8 mouse cellular contexts compared by ENCODE assay signal in the genomic region with DNA sequence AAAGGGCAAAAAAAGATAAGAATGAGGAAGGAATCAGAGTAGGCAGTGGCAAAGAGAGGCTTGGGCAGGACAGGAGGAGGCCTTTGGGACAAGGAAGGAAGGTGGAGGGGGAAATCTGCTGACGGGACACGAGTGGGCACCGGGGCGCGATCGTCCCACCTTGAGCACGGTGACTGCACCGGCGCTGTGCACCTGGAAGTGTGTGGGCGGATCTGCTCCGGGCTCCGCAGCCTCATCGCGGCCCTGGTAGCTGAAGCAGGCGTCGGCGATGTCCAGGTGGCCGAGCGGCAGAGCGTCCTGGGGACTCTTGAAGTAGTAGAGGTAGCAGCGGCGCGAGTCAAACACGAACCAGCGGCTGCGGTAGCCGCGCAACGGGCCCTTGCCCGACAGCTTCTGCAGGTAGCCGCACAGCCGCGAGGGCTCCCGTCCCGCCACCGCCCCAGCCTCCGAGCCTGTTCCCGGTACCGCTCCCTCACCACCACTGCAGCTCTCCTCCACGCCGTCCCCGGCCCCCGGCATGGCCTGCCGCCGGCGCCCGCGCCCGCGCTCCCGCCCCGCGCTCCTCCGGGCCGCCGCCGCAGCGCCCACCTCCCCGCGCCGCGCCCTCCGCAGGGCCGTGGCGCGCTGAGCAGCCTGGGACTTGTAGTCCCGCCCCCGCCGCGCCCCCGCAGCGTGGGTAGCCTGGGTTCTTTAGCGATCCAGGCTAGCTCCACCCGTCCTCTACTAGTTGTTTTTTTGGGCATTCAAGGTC. TPM values are rescaled to one million over a fixed set of nuclear protein-coding genes. Genes with fewer than 3 reads are reported as not detected.
DNase-seq lines count a peak whose midpoint lies in the region; ATAC-seq and TF ChIP-seq lines count a peak whose summit lies in the region.

A gene (minus strand): TSS at position 612 of the 751 bp plus-strand sequence.

- H3K9me3 ChIP-seq in CH12.LX (replicated peaks; ENCODE audit: low read length) = no peaks in the 10 kb centered on the region
- no peaks in the 10 kb centered on the region for H3K9me3 ChIP-seq in forebrain, embryonic 14.5 days (replicated peaks; ENCODE audit: control insufficient read depth, low read length)
- H3K9me3 ChIP-seq in neural tube, embryonic 15.5 days (replicated peaks) = no peaks in the 10 kb centered on the region

- peaks cover 0 to 21% of the 10 kb centered on the region in 2 experiments; a peak in 2 of 4 replicates for H3K4me1 ChIP-seq in CH12.LX (ENCODE audit: control insufficient read depth in 1 of 2, insufficient read depth in 2 of 2)
- H3K4me1 ChIP-seq in forebrain, embryonic 14.5 days (ENCODE audit: control insufficient read depth, insufficient read depth, low read length) = peaks cover 10% of the 10 kb centered on the region; the same call in 1 of the 2 replicates
- peaks cover 20% of the 10 kb centered on the region for H3K4me1 ChIP-seq in neural tube, embryonic 15.5 days

- no peaks in the 10 kb centered on the region for H3K27me3 ChIP-seq in CH12.LX (replicated peaks)
- no peaks in the 10 kb centered on the region for H3K27me3 ChIP-seq in forebrain, embryonic 14.5 days (replicated peaks; ENCODE audit: control insufficient read depth, insufficient read depth, low read length)
- no peaks in the 10 kb centered on the region for H3K27me3 ChIP-seq in neural tube, embryonic 15.5 days (replicated peaks)

- intact Hi-C loops in heart, postnatal 10 days (cut with DNase I) = no loop called here

- no peaks in the 10 kb centered on the region for H3K36me3 ChIP-seq in CH12.LX (replicated peaks in 1 of 2; ENCODE audit: control insufficient read depth in 1 of 2, insufficient read depth in 1 of 2, low read length in 1 of 2)
- H3K36me3 ChIP-seq in forebrain, embryonic 14.5 days (ENCODE audit: control insufficient read depth, insufficient read depth, low read length) = no peaks in the 10 kb centered on the region
- no peaks in the 10 kb centered on the region for H3K36me3 ChIP-seq in neural tube, embryonic 15.5 days

- peak; percentile 97 for ATAC-seq in forebrain, embryonic 14.5 days
- ATAC-seq in neural tube, embryonic 15.5 days (ENCODE audit: low FRiP score) = peak; percentile 95

- no peak for TF ChIP-seq EP300 in CH12.LX (IDR thresholded peaks at IDR 0.05; ENCODE audit: low read length)

- dilution Hi-C loops in CH12.LX (cut with MboI; ENCODE audit: extremely low pct_ligation_motif_present, extremely low pct_unique_long_range_greater_than_20kb, low sequenced_read_pairs) = no loop called here

- H3K79me2 ChIP-seq in CH12.LX (replicated peaks; ENCODE audit: control insufficient read depth, extremely low read depth, insufficient read depth, poor library complexity, severe bottlenecking) = no peaks in the 10 kb centered on the region

- H3K9ac ChIP-seq in CH12.LX (ENCODE audit: insufficient read depth, low read depth) = peak within 1 kb of the TSS; percentile 8; the same call in 1 of the 2 replicates
- H3K9ac ChIP-seq in forebrain, embryonic 14.5 days (ENCODE audit: low read length) = peak within 1 kb of the TSS; percentile 87
- peak within 1 kb of the TSS; percentile 83 for H3K9ac ChIP-seq in neural tube, embryonic 15.5 days (replicated peaks)

- H3K27ac ChIP-seq in CH12.LX (ENCODE audit: insufficient read depth, low read depth) = no peak within 1 kb of the TSS
- H3K27ac ChIP-seq in forebrain, embryonic 14.5 days (ENCODE audit: low read depth, low read length) = no peak within 1 kb of the TSS
- peak within 1 kb of the TSS; percentile 67 for H3K27ac ChIP-seq in neural tube, embryonic 15.5 days (replicated peaks)

- no peak for TF ChIP-seq RAD21 in CH12.LX (IDR thresholded peaks at IDR 0.05; ENCODE audit: low read depth, low read length)

- H3K4me3 ChIP-seq in CH12.LX (replicated peaks in 1 of 3; ENCODE audit: low read depth in 2 of 3, low read length in 2 of 3, poor library complexity in 1 of 3) = peak within 1 kb of the TSS; percentile 44 to 67 (median 57)
- peak within 1 kb of the TSS; percentile 76 for H3K4me3 ChIP-seq in forebrain, embryonic 14.5 days (ENCODE audit: low read depth, low read length)
- peak within 1 kb of the TSS; percentile 88 for H3K4me3 ChIP-seq in neural tube, embryonic 15.5 days (replicated peaks)

- TF ChIP-seq POLR2A in CH12.LX (IDR thresholded peaks at IDR 0.05; ENCODE audit: low read depth, low read length) = no peak

- in situ Hi-C loops in CH12.LX (cut with MboI; ENCODE audit: low pct_ligation_motif_present, low pct_unique_long_range_greater_than_20kb, low sequenced_read_pairs) = no loop called here

- H3K4me2 ChIP-seq in CH12.LX (ENCODE audit: insufficient read depth, low read depth, poor library complexity, severe bottlenecking) = peak within 1 kb of the TSS; percentile 52
- H3K4me2 ChIP-seq in forebrain, embryonic 14.5 days (ENCODE audit: low read length) = peak within 1 kb of the TSS; percentile 63
- peak within 1 kb of the TSS; percentile 87 for H3K4me2 ChIP-seq in neural tube, embryonic 15.5 days

- WGBS in forebrain, embryonic 14.5 days = 1% methylated on average over 60 of the region's 74 CpGs
- WGBS in neural tube, embryonic 15.5 days = under 1% methylated on average over 65 of the region's 74 CpGs

- no peak for TF ChIP-seq CTCF in CH12.LX (conservative IDR thresholded peaks at IDR 0.05 in 1 of 2, IDR thresholded peaks at IDR 0.05 in 1 of 2; ENCODE audit: low read depth in 2 of 2, low read length in 2 of 2)

- DNase-seq in CH12.LX (ENCODE audit: extremely low read depth) = no peak
- peak; percentile 72 for DNase-seq in cerebellum, adult 11 months
- DNase-seq in forebrain, embryonic 14.5 days (ENCODE audit: low spot score) = peak; percentile 74
- peak; percentile 65 to 76 for DNase-seq in heart, postnatal 10 days
- peak; percentile 77 to 84 for DNase-seq in kidney, postnatal 4 days
- peak; percentile 80 for DNase-seq in lung, adult 18-20 months
- DNase-seq in testis, postnatal 14 days (ENCODE audit: low spot score) = peak; percentile 71

TF ChIP-seq in CH12.LX, 34 proteins besides CTCF, POLR2A, EP300 and RAD21:
- TF ChIP-seq MXI1 (IDR thresholded peaks at IDR 0.05; ENCODE audit: low read depth, low read length) = no peak
- no peak for TF ChIP-seq PAX5 (IDR thresholded peaks at IDR 0.05; ENCODE audit: low read length)
- 0 out of 2 replicates have a peak, but pooled peaks have one; percentile 9 for TF ChIP-seq NRF1 (IDR thresholded peaks at IDR 0.05; ENCODE audit: low read depth, low read length)
- no peak for TF ChIP-seq KAT2A (IDR thresholded peaks at IDR 0.05; ENCODE audit: insufficient replicate concordance, low read length)
- no peak for TF ChIP-seq NELFE (IDR thresholded peaks at IDR 0.05; ENCODE audit: low read depth, low read length)
- TF ChIP-seq ELF1 (IDR thresholded peaks at IDR 0.05; ENCODE audit: low read depth, low read length) = no peak
- TF ChIP-seq SIN3A (IDR thresholded peaks at IDR 0.05; ENCODE audit: low read length) = no peak
- no peak for TF ChIP-seq CHD1 (IDR thresholded peaks at IDR 0.05; ENCODE audit: low read depth, low read length)
- TF ChIP-seq HCFC1 (IDR thresholded peaks at IDR 0.05; ENCODE audit: low read depth, low read length) = peak; percentile 72
- TF ChIP-seq RCOR1 (conservative IDR thresholded peaks at IDR 0.05; ENCODE audit: low read depth, low read length) = no peak
- no peak for TF ChIP-seq USF2 (conservative IDR thresholded peaks at IDR 0.05; ENCODE audit: low read depth, low read length)

RNA-seq across cellular contexts. Expression of the gene that starts here (rescaled TPM):
- 0.97 and 1.3 TPM in 2 replicates for total RNA-seq in CH12.LX (2012; rRNA removed)
- 0.60 and 0.85 TPM in 2 replicates for total RNA-seq in CH12.LX (2014; rRNA removed)
- 0.76 and 0.80 TPM in 2 replicates for polyA plus RNA-seq in CH12.LX (2012; ENCODE audit: insufficient read length, low read depth)
- polyA plus RNA-seq in forebrain, embryonic 14.5 days (2014; fragmentation: Nextera tagmentation; extraction: Ambion mirVana) = 4.3 and 6.5 TPM in 2 replicates
- total RNA-seq in heart, postnatal 10 days (2021) = 10 to 100 TPM; 16.8 to 21.6 TPM
- 6.1 and 7.6 TPM in 2 replicates for polyA plus RNA-seq in neural tube, embryonic 15.5 days (2015; fragmentation: Nextera tagmentation; extraction: Ambion mirVana)

Comparison
In these comparisons a context has a peak if more than half of its experiments do, and no peak if none do; other contexts are left out.
1. RNA of the gene that starts here (total RNA-seq): 16.8 to 21.6 TPM in heart, postnatal 10 days; 0.60 to 1.3 TPM in CH12.LX; every median in the first group is over 4 times any median in the second.
2. H3K9ac ChIP-seq: peak in every context shown above with its lines; median percentile 87 in forebrain, embryonic 14.5 days; 83 in neural tube, embryonic 15.5 days; 8 in CH12.LX.
3. Peak in every context shown above with its lines, with median percentiles within 50 percentile points of each other: H3K4me2 ChIP-seq and H3K4me3 ChIP-seq.